Mouse (Mus musculus) liver, embryonic 14.5 days (tissue): Measurements from ENCODE around the gene Tecta.
A peak's percentile ranks its signal among the peaks of the same experiment; 100 is the strongest.

ENCODE experiments used
- CTCF ChIP-seq: IDR thresholded peaks from 2 replicates; pipeline ENCODE4 v1.5.1; 2016; ENCODE audit warnings: antibody characterized with exemption, low read depth, control low read depth
- EP300 ChIP-seq: IDR thresholded peaks from 2 replicates; pipeline ENCODE4 v1.6.1; 2016; ENCODE audit warnings: antibody characterized with exemption, low read depth

DNA sequence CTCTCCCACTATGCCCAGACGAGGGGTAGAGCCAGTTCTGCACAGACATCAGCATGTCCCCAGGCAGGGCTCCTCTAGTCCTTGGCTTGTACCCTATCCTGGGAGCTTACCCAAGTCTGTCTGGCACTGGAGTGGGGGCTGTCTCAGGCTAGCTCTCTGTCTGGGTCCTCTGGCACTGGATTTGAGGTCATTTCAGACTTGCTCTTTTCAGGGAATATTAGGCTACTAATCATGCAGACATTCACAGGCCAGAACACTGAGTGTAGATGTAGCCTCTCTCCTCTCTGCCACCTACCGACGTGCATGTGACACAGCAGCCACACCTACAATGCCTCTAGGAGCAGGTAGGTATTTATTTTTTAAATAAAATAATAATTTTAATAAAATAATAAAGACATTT is 82.4 kb downstream of the Tecta start:
- peak; percentile 21; the same call in 1 of the 2 replicates for TF ChIP-seq CTCF
- no peak for TF ChIP-seq EP300
